Mouse (Mus musculus) myocyte (in vitro differentiated cells): ENCODE measurements around the gene Nfkbiz. TPM values are rescaled to one million over a fixed set of nuclear protein-coding genes. Genes with fewer than 3 reads are reported as not detected.

Source experiments
- H3K27me3 ChIP-seq: one replicate; pipeline ENCODE4 v1.6.1; 2011; ENCODE audit not compliant: control insufficient read depth, insufficient read depth, insufficient read length
- H3K36me3 ChIP-seq: one replicate; pipeline ENCODE4 v1.6.1; 2011; ENCODE audit not compliant: control insufficient read depth, insufficient read depth
- H3K4me2 ChIP-seq: one replicate; pipeline ENCODE4 v1.6.1; 2011; ENCODE audit warnings: low read depth, control low read depth
- H3K4me3 ChIP-seq: one replicate; pipeline ENCODE4 v1.5.1; 2011; ENCODE audit warnings: mild to moderate bottlenecking, control low read depth, moderate library complexity
- H3K79me2 ChIP-seq: one replicate; pipeline ENCODE4 v1.6.1; 2011; ENCODE audit not compliant: control insufficient read depth, insufficient read depth
- H3ac ChIP-seq: one replicate; pipeline ENCODE4 v1.6.1; 2011; ENCODE audit not compliant: control insufficient read depth, insufficient read length
- CEBPB ChIP-seq: IDR thresholded peaks from 2 replicates; pipeline ENCODE4 v1.6.1; 2011; ENCODE audit warnings: mild to moderate bottlenecking, moderate library complexity; ENCODE audit not compliant: poor library complexity, insufficient read depth, severe bottlenecking
- E2F4 ChIP-seq: IDR thresholded peaks from one replicate; pipeline ENCODE4 v1.6.1; 2011; ENCODE audit warnings: mild to moderate bottlenecking, control low read depth, moderate library complexity; ENCODE audit not compliant: insufficient read depth
- MAX ChIP-seq: IDR thresholded peaks from one replicate; pipeline ENCODE4 v1.6.1; 2011; ENCODE audit warnings: low read depth, mild to moderate bottlenecking, control low read depth
- MYOD1 ChIP-seq, 3 experiments: IDR thresholded peaks; one replicate each; pipeline ENCODE4 v1.6.1; 2011; ENCODE audit warnings: control low read depth in 2 of 3, low read depth in 2 of 3, mild to moderate bottlenecking in 2 of 3, moderate library complexity in 1 of 3; ENCODE audit not compliant: insufficient read length in 2 of 3, control insufficient read depth in 1 of 3
- MYOG ChIP-seq, 3 experiments: IDR thresholded peaks; one replicate each; pipeline ENCODE4 v1.6.1; 2011; ENCODE audit warnings: control low read depth in 2 of 3, low read depth in 2 of 3, mild to moderate bottlenecking in 2 of 3; ENCODE audit not compliant: insufficient read length in 2 of 3, control insufficient read depth in 1 of 3, insufficient read depth in 1 of 3
- POLR2A ChIP-seq: IDR thresholded peaks from one replicate; pipeline ENCODE4 v1.6.1; 2011; ENCODE audit warnings: low read depth, mild to moderate bottlenecking, control low read depth, moderate library complexity; ENCODE audit not compliant: insufficient read length
- POLR2AphosphoS2 ChIP-seq: IDR thresholded peaks from one replicate; pipeline ENCODE4 v1.6.1; 2011; ENCODE audit warnings: low read depth, control low read depth; ENCODE audit not compliant: insufficient read length
- REST ChIP-seq: IDR thresholded peaks from one replicate; pipeline ENCODE4 v1.6.1; 2011; ENCODE audit warnings: mild to moderate bottlenecking, control low read depth, moderate library complexity; ENCODE audit not compliant: insufficient read depth, insufficient read length
- SRF ChIP-seq: IDR thresholded peaks from one replicate; pipeline ENCODE4 v1.6.1; 2011; ENCODE audit warnings: low read depth; ENCODE audit not compliant: control insufficient read depth, insufficient read length
- TCF12 ChIP-seq: IDR thresholded peaks from one replicate; pipeline ENCODE4 v1.6.1; 2011; ENCODE audit warnings: mild to moderate bottlenecking, control low read depth; ENCODE audit not compliant: poor library complexity, insufficient read depth, severe bottlenecking
- TCF3 ChIP-seq: IDR thresholded peaks from one replicate; pipeline ENCODE4 v1.6.1; 2011; ENCODE audit warnings: low read depth, control low read depth; ENCODE audit not compliant: insufficient read length
- USF1 ChIP-seq: IDR thresholded peaks from one replicate; pipeline ENCODE4 v1.6.1; 2011; ENCODE audit warnings: low read depth, mild to moderate bottlenecking, control low read depth, moderate library complexity
- polyA plus RNA-seq: library from polyadenylated mRNA; unstranded; fragments of >200 nt; fragmentation: generic; extraction: Trizol; gene quantifications from one replicate; pipeline ENCODE4 v1.2.1, GENCODE M21; 2012; ENCODE audit warnings: missing spikeins

Gene Nfkbiz
- polyA plus RNA-seq, 1 experiment, result 2.6 TPM

DNA sequence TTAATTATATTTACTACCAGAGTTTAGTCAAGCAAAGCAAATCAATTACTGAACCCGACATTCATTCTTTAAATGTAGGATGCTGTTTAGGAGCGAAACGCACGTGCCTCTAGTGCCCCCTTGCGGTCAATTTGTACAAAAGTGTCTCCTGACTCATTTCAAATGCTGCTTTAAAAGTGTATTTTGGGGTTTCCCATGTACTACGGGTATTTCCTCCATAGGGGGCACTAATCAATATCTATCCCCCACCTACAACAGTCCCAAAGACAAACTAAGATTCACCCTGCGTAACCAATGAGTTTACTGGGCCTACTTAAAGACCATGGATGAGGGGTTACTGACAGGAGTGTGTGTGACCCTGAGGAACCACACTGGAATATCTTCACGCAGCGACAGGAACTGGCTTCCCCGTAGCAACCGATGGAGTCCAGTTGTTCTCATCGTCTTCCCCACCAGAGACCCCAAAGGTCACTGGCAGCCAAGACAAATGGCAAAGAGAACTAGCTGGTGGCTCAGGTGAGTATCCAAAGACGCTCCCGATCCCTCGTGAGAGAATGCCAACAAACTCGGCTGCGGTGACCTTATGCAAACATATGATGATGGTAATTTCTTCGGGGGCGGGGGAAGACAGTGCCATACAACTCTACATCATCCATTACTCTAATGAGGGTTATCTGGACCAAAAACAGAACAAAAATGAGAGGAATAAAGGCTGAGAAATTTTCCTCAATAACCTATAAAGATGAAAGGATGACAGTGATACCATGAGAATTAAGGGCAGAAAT, 14.4 kb upstream of the Nfkbiz start:
- TF ChIP-seq E2F4, result no peak
- no peak for TF ChIP-seq POLR2AphosphoS2
- no peak for TF ChIP-seq TCF12
- TF ChIP-seq POLR2A, result no peak
- TF ChIP-seq MYOD1 (IDR thresholded peaks at IDR 0.05; ENCODE audit: control insufficient read depth in 1 of 3, insufficient read length in 2 of 3, low read depth in 2 of 3), result no peak
- no peak for TF ChIP-seq MYOG (IDR thresholded peaks at IDR 0.05; ENCODE audit: control insufficient read depth in 1 of 3, insufficient read depth in 1 of 3, insufficient read length in 2 of 3, low read depth in 2 of 3)
- no peak for TF ChIP-seq SRF
- no peak for TF ChIP-seq REST
- no peak for TF ChIP-seq MAX
- no peak for TF ChIP-seq TCF3
- no peak for TF ChIP-seq USF1
- no peak for TF ChIP-seq CEBPB
- Histone ChIP-seq H3K4me2 (no peak overlapping the region), H3K4me3 (no peak overlapping the region)

DNA sequence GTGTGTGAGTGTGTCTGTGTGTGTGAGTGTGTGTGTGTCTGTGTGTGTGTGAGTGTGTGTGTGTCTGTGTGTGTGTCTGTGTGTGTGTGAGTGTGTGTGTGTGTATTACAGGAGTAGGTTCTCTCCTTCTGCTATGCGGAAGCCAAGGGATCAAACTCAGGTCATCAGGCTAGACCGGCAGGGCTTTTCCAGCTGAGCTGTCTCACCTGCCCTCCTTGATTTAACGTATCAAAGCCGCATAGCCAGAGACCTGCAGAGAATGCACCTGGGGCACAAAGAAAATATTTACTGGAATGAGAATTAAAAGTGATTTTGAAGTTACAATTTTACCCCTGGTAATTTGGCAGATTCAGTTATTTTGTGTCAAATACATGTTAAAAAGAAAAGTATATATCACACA, 13.8 kb upstream of the Nfkbiz start:
- no peak overlapping the region for H3ac ChIP-seq
- TF ChIP-seq E2F4 (no peak), POLR2AphosphoS2 (no peak), SRF (no peak), USF1 (no peak), CEBPB (no peak), MYOD1 (IDR thresholded peaks at IDR 0.05; ENCODE audit: control insufficient read depth in 1 of 3, insufficient read length in 2 of 3, low read depth in 2 of 3) (no peak), MYOG (IDR thresholded peaks at IDR 0.05; ENCODE audit: control insufficient read depth in 1 of 3, insufficient read depth in 1 of 3, insufficient read length in 2 of 3, low read depth in 2 of 3) (no peak), MAX (no peak), TCF3 (no peak), REST (no peak), TCF12 (no peak), POLR2A (no peak)
- no peaks in the 10 kb centered on the region for H3K79me2 ChIP-seq
- no peaks in the 10 kb centered on the region for H3K27me3 ChIP-seq
- no peaks in the 10 kb centered on the region for H3K36me3 ChIP-seq
- no peak overlapping the region for H3K4me3 ChIP-seq
- no peak overlapping the region for H3K4me2 ChIP-seq

More for the DNA sequence above, 14.4 kb upstream of the Nfkbiz start:
- Histone ChIP-seq H3K27me3 (no peaks in the 10 kb centered on the region), H3K36me3 (no peaks in the 10 kb centered on the region), H3K79me2 (no peaks in the 10 kb centered on the region), H3ac (no peak overlapping the region)

DNA sequence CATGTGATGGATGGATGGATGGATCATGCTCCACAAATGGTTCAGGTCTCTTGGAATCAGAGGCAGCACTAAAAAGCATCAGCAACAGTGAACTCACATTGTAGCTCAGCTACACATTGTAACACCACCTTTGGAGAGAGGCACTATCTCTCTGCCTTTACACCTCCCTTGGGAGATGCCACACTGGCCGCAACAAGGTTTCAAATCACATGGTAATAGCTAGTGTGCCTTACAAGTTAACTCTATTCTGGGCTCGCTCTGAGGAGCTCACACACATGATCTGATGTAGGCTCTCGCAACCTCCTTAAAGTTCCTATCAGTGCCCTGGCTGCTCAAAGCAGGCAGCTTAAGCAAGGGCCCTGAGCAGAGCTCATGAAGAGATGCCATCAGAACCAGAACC, 11.8 kb upstream of the Nfkbiz start:
- Histone ChIP-seq H3K79me2 (no peaks in the 10 kb centered on the region), H3K4me3 (no peak overlapping the region), H3ac (no peak overlapping the region), H3K27me3 (no peaks in the 10 kb centered on the region), H3K4me2 (no peak overlapping the region), H3K36me3 (no peaks in the 10 kb centered on the region)
- TF ChIP-seq SRF (no peak), POLR2A (no peak), USF1 (no peak), MYOD1 (IDR thresholded peaks at IDR 0.05; ENCODE audit: control insufficient read depth in 1 of 3, insufficient read length in 2 of 3, low read depth in 2 of 3) (no peak), E2F4 (no peak), MYOG (IDR thresholded peaks at IDR 0.05; ENCODE audit: control insufficient read depth in 1 of 3, insufficient read depth in 1 of 3, insufficient read length in 2 of 3, low read depth in 2 of 3) (no peak), TCF12 (no peak), TCF3 (no peak), MAX (no peak), CEBPB (no peak), POLR2AphosphoS2 (no peak), REST (no peak)

- Histone ChIP-seq H3K79me2 (no peaks in the 10 kb centered on the region), H3ac (no peak overlapping the region), H3K27me3 (no peaks in the 10 kb centered on the region), H3K36me3 (no peaks in the 10 kb centered on the region), H3K4me3 (no peak overlapping the region), H3K4me2 (no peak overlapping the region)
- TF ChIP-seq MYOG (IDR thresholded peaks at IDR 0.05; ENCODE audit: control insufficient read depth in 1 of 3, insufficient read depth in 1 of 3, insufficient read length in 2 of 3, low read depth in 2 of 3), result no peak
- no peak for TF ChIP-seq TCF3
- no peak for TF ChIP-seq MAX
- no peak for TF ChIP-seq REST
- TF ChIP-seq E2F4, result no peak
- no peak for TF ChIP-seq POLR2AphosphoS2
- TF ChIP-seq USF1, result no peak
- no peak for TF ChIP-seq CEBPB
- no peak for TF ChIP-seq TCF12
- no peak for TF ChIP-seq MYOD1 (IDR thresholded peaks at IDR 0.05; ENCODE audit: control insufficient read depth in 1 of 3, insufficient read length in 2 of 3, low read depth in 2 of 3)
- no peak for TF ChIP-seq SRF
- TF ChIP-seq POLR2A, result no peak
Measured at GRCm38 (mm10) chr16:55847679-55848078, 9.0 kb upstream of the Nfkbiz start.

DNA sequence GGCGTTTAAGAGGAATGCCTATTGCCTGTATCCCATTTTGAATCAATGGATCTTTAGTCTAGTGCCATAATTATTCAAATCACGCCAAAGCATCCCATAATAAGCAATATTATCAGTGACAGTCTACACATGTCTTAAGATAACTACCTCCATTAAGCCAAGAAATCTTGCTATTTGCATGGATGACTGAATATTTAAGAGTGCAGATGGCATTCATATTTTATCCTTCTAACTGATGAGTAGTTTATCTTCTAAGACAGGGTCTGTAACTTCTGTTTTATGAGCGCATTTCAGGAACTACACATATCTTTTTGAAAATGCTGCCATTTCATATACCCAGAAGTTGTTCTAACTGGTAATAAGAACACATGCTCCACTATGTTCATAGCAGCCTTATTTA, 6.1 kb upstream of the Nfkbiz start:
- TF ChIP-seq USF1 (no peak), CEBPB (no peak), REST (no peak), E2F4 (no peak), MYOD1 (IDR thresholded peaks at IDR 0.05; ENCODE audit: control insufficient read depth in 1 of 3, insufficient read length in 2 of 3, low read depth in 2 of 3) (no peak), MAX (no peak), TCF12 (no peak), MYOG (IDR thresholded peaks at IDR 0.05; ENCODE audit: control insufficient read depth in 1 of 3, insufficient read depth in 1 of 3, insufficient read length in 2 of 3, low read depth in 2 of 3) (no peak), POLR2A (no peak), SRF (no peak), POLR2AphosphoS2 (no peak)
- Histone ChIP-seq H3K79me2 (no peaks in the 10 kb centered on the region), H3K4me2 (no peak overlapping the region), H3K36me3 (no peaks in the 10 kb centered on the region), H3K4me3 (no peak overlapping the region), H3ac (no peak overlapping the region), H3K27me3 (no peaks in the 10 kb centered on the region)
